Mouse (Mus musculus) monocyte, adult 59 days (primary cell): ENCODE results near the gene Galr3. TPM values are rescaled to one million over a fixed set of nuclear protein-coding genes. Genes with fewer than 3 reads are reported as not detected.

ENCODE experiments used
- total RNA-seq, 2 experiments: library from RNA; stranded (reverse); gene quantifications; one replicate each; pipeline ENCODE4 v1.2.4; 2023

Gene Galr3
- not detected for total RNA-seq

DNA sequence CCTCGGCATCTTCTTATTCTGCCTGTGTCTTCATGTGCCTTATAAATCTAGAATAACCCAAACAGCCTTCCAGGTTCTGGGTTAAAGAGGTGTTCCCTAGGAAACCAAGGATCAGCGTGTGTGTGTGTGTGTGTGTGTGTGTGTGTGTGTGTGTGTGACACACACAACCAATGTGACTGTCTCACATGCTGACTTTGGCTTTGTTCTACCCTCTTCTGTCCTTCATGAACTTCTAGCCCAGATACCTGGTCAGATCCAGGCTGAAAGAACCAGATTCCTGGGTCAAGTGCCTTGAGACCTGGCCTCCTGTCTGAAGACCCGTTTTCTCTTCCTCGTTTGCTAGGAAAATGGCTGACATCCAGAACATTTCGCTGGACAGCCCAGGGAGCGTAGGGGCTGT lies at the start of gene Galr3:
TSS of gene Galr3 (plus strand) at position 301 of the 400 bp plus-strand sequence.

DNA sequence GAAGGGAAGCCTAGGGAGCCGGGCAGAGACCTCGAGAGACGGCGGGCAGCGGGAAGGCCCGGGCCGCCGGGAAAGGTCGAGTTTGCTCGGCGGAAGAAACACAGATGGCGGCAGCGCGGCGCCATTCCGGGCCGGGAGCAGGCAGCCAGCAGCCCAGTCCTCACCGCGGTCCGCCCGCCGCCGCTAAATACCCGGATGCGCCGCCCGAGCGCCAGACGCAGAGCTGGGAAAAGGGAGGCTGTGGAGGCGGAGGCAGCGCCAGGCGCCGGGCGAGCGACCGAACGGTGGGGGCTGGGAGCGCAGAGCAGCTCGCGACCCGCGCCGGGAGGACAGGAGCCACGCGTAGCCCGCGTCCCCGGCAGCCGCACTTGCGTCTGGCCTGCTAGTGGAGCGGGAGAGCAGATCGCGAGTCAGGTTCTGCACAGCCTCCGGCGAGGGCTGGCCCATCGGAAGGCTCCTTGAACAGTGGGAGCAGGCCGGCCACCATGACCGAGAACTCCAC lies 13.4 kb upstream of the Galr3 start, which contains the start of gene H1f0:
TSS of gene H1f0 (plus strand) at position 214 of the 502 bp plus-strand sequence.

DNA sequence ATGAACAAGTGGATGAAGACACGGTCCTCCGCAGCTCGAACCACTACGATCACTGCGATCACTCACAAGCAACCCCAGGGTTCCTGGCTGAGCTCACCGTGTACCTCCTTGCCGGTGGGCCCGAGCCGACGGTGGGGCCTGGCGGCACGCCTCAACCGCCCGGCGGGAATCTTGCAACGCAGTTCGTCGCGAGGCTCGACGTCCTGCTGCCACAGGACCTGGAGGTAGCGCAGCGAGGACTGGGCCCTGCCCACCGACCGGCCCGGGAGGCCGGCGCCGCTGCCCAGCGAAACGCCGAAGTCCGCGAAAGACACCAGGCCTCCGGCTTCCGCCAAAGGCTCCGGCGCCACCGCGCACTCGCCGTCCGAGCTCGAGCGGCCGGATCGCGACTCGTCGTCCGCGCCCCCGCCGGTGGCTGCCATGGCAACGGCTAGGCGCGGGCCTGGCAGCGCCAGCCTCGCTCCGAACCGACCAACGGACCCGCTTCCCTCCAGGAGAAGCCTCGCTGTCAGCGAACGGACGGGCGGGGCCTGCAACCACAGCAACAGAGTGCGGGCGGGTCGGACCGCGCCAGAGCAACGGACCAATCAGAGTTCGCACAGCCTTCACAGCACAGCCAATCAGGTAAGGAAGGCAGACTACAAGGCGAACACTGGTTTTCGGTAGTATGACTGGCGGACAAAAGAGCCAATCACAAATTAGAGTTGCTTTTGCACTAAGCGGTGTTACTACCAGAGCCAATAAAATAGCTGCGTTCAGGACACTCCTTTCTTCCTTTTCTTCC lies 20.9 kb downstream of the Galr3 start, which contains the start of gene Ankrd54:
TSS of gene Ankrd54 (minus strand) at position 518 of the 784 bp plus-strand sequence.

DNA sequence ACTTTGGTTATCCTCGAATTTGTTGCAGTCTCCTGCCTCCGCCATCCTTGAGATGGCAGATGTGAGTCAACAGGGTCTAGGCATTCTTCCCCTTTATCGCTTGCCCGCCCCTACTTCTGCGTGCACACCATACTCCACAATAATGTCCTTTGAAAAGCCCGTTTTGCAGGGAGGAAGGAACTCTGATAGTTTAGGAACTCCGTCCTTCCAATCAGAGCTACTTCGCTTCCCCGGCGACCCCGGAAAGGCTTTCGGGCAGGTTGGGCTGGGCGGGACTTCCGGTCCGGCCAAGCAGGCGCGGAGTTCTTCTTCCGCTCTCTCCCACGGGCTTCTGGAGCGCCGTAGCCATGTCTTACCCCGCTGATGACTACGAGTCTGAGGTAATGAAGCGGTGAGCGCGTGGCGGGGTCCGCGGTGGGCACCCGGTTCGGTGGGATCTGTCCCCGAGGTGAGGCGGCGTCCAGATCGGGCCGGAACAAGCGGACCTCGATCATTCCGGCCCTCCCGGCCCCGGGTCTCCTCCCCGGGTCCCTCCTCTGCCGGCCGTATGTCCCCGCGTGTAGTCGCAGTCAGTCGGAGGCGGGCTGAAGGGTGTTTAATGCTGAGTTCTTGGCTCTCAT lies 33.3 kb downstream of the Galr3 start, which contains the start of gene Eif3l:
TSS of gene Eif3l (plus strand) at position 267 of the 620 bp plus-strand sequence.

Other genes with a start within 250 kb of the Galr3 start
- gene Card10, start 238.8 kb upstream of the Galr3 start, total RNA-seq = 10 to 100 TPM; 14.9 to 15.0 TPM
- not detected for gene Cdc42ep1, start 199.3 kb upstream of the Galr3 start, total RNA-seq
- not detected for gene Lgals2, start 186.4 kb upstream of the Galr3 start, total RNA-seq
- gene Gga1, start 164.7 kb upstream of the Galr3 start, total RNA-seq = 100 to 1,000 TPM; 103 TPM
- under 1 TPM in 1 of 2 experiments, not detected in 1; 0.49 TPM for gene Gm49510, start 142.2 kb upstream of the Galr3 start, total RNA-seq
- 100 to 1,000 TPM; 271 to 290 TPM for gene Sh3bp1, start 142.1 kb upstream of the Galr3 start, total RNA-seq
- 1 to 10 TPM; 2.1 to 2.8 TPM for gene Pdxp, start 128.0 kb upstream of the Galr3 start, total RNA-seq
- gene Lgals1, start 115.2 kb upstream of the Galr3 start, total RNA-seq = 100 to 1,000 TPM; 166 to 215 TPM
- 10 to 100 TPM; 27.1 to 27.5 TPM for gene Nol12, start 107.0 kb upstream of the Galr3 start, total RNA-seq
- 10 to 100 TPM; 47.8 to 54.4 TPM for gene Triobp, start 94.2 kb upstream of the Galr3 start, total RNA-seq
- gene H1f0, start 13.4 kb upstream of the Galr3 start, total RNA-seq = 10 to 100 TPM; 41.2 to 48.2 TPM
- gene Ankrd54, start 21.0 kb downstream of the Galr3 start, total RNA-seq = 10 to 100 TPM; 14.7 to 17.8 TPM
- 10 to 100 TPM; 90.7 to 95.1 TPM for gene Eif3l, start 33.3 kb downstream of the Galr3 start, total RNA-seq
- gene Micall1, start 67.0 kb downstream of the Galr3 start, total RNA-seq = 10 to 100 TPM; 13.9 to 16.0 TPM
- 10 to 100 TPM; 49.3 to 59.7 TPM for gene Polr2f, start 99.1 kb downstream of the Galr3 start, total RNA-seq
- under 1 TPM in 1 of 2 experiments, not detected in 1; 0.42 TPM for gene 1700088E04Rik, start 99.4 kb downstream of the Galr3 start, total RNA-seq
- gene Sox10, start 123.4 kb downstream of the Galr3 start, total RNA-seq = not detected
- 10 to 100 TPM; 12.3 to 12.7 TPM for gene Pick1, start 187.3 kb downstream of the Galr3 start, total RNA-seq
- gene Gm49486, start 187.5 kb downstream of the Galr3 start, total RNA-seq = under 1 TPM in 1 of 2 experiments, not detected in 1; 0.21 TPM
- gene Slc16a8, start 212.9 kb downstream of the Galr3 start, total RNA-seq = not detected
- not detected for gene Baiap2l2, start 243.7 kb downstream of the Galr3 start, total RNA-seq